Mouse (Mus musculus): ENCODE measurements around the gene Cdk8. TPM values are rescaled to one million over a fixed set of nuclear protein-coding genes. Genes with fewer than 3 reads are reported as not detected.

The Cdk8 gene
- total RNA-seq, 2 experiments from 2014 or later = 41.7 to 43.2 TPM

Other genes with a start within 250 kb of the Cdk8 start
- gene Cyp3a25, start 221.6 kb upstream of the Cdk8 start, total RNA-seq (2021) = not detected
- gene Cyp3a59, start 152.0 kb upstream of the Cdk8 start, total RNA-seq (2021) = not detected
- gene Gm5565, start 70.7 kb upstream of the Cdk8 start, total RNA-seq (2021) = not detected
- gene Gm6309, start 60.5 kb upstream of the Cdk8 start, total RNA-seq (2021) = not detected
- under 1 TPM in 1 of 2 experiments, not detected in 1; 0.84 TPM for gene 1700001J03Rik, start 45.9 kb upstream of the Cdk8 start, total RNA-seq (2021)
- 10 to 100 TPM; 71.7 to 72.5 TPM for gene Rnf6, start 9.7 kb upstream of the Cdk8 start, total RNA-seq (2021)
- gene Wasf3, start 153.8 kb downstream of the Cdk8 start, total RNA-seq (2021) = 100 to 1,000 TPM; 104 to 106 TPM